Mouse (Mus musculus): ENCODE measurements around the gene 2610528J11Rik. TPM values are rescaled to one million over a fixed set of nuclear protein-coding genes. Genes with fewer than 3 reads are reported as not detected.
A peak's percentile ranks its signal among the peaks of the same experiment; 100 is the strongest.

2610528J11Rik gene
- polyA plus RNA-seq, 1 experiment: not detected

GRCm38 (mm10) chr4:118564062-118564925 lies 37.5 kb downstream of the 2610528J11Rik start:
- Histone ChIP-seq H3K4me3 (ENCODE audit: insufficient read depth, low read length) (no peak overlapping the region), H3K27ac (ENCODE audit: insufficient read depth, low read depth, low read length) (no peak overlapping the region), H3K4me1 (ENCODE audit: control insufficient read depth, insufficient read depth, low read length) (no peaks in the 10 kb centered on the region)
- no peak for TF ChIP-seq CTCF (IDR thresholded peaks at IDR 0.05; ENCODE audit: low read depth, low read length)
- TF ChIP-seq POLR2A (IDR thresholded peaks at IDR 0.05; ENCODE audit: borderline replicate concordance, low read depth, low read length): no peak

- TF ChIP-seq POLR2A (IDR thresholded peaks at IDR 0.05; ENCODE audit: borderline replicate concordance, low read depth, low read length) (no peak), CTCF (IDR thresholded peaks at IDR 0.05; ENCODE audit: low read depth, low read length) (no peak)
- H3K4me1 ChIP-seq (ENCODE audit: control insufficient read depth, insufficient read depth, low read length): no peaks in the 10 kb centered on the region
Observed at GRCm38 (mm10) chr4:118564926-118565279, 38.1 kb downstream of the 2610528J11Rik start.

GRCm38 (mm10) chr4:118566161-118566676 lies 39.4 kb downstream of the 2610528J11Rik start:
- no peak for TF ChIP-seq POLR2A (IDR thresholded peaks at IDR 0.05; ENCODE audit: borderline replicate concordance, low read depth, low read length)
- TF ChIP-seq CTCF (IDR thresholded peaks at IDR 0.05; ENCODE audit: low read depth, low read length): peak; percentile 98
- no peaks in the 10 kb centered on the region for H3K4me1 ChIP-seq (ENCODE audit: control insufficient read depth, insufficient read depth, low read length)
- no peak overlapping the region for H3K27ac ChIP-seq (ENCODE audit: insufficient read depth, low read depth, low read length)
- H3K4me3 ChIP-seq (ENCODE audit: insufficient read depth, low read length): no peak overlapping the region

More at GRCm38 (mm10) chr4:118564926-118565279, 38.1 kb downstream of the 2610528J11Rik start:
- Histone ChIP-seq H3K4me3 (ENCODE audit: insufficient read depth, low read length) (no peak overlapping the region), H3K27ac (ENCODE audit: insufficient read depth, low read depth, low read length) (no peak overlapping the region)

- H3K4me1 ChIP-seq (ENCODE audit: control insufficient read depth, insufficient read depth, low read length): no peaks in the 10 kb centered on the region
- TF ChIP-seq POLR2A (IDR thresholded peaks at IDR 0.05; ENCODE audit: borderline replicate concordance, low read depth, low read length) (no peak), CTCF (IDR thresholded peaks at IDR 0.05; ENCODE audit: low read depth, low read length) (no peak)
- H3K4me3 ChIP-seq (ENCODE audit: insufficient read depth, low read length): no peak overlapping the region
- no peak overlapping the region for H3K27ac ChIP-seq (ENCODE audit: insufficient read depth, low read depth, low read length)
Observed at GRCm38 (mm10) chr4:118568709-118569108, 41.9 kb downstream of the 2610528J11Rik start.

GRCm38 (mm10) chr4:118569320-118569719 lies 42.5 kb downstream of the 2610528J11Rik start:
- no peak overlapping the region for H3K4me3 ChIP-seq (ENCODE audit: insufficient read depth, low read length)
- H3K4me1 ChIP-seq (ENCODE audit: control insufficient read depth, insufficient read depth, low read length): no peaks in the 10 kb centered on the region
- no peak overlapping the region for H3K27ac ChIP-seq (ENCODE audit: insufficient read depth, low read depth, low read length)
- TF ChIP-seq CTCF (IDR thresholded peaks at IDR 0.05; ENCODE audit: low read depth, low read length) (no peak), POLR2A (IDR thresholded peaks at IDR 0.05; ENCODE audit: borderline replicate concordance, low read depth, low read length) (no peak)

GRCm38 (mm10) chr4:118571441-118571840 lies 44.6 kb downstream of the 2610528J11Rik start:
- TF ChIP-seq POLR2A (IDR thresholded peaks at IDR 0.05; ENCODE audit: borderline replicate concordance, low read depth, low read length): no peak
- no peak for TF ChIP-seq CTCF (IDR thresholded peaks at IDR 0.05; ENCODE audit: low read depth, low read length)
- H3K4me3 ChIP-seq (ENCODE audit: insufficient read depth, low read length): no peak overlapping the region
- no peaks in the 10 kb centered on the region for H3K4me1 ChIP-seq (ENCODE audit: control insufficient read depth, insufficient read depth, low read length)
- no peak overlapping the region for H3K27ac ChIP-seq (ENCODE audit: insufficient read depth, low read depth, low read length)

- Histone ChIP-seq H3K27ac (ENCODE audit: insufficient read depth, low read depth, low read length) (no peak overlapping the region), H3K4me1 (ENCODE audit: control insufficient read depth, insufficient read depth, low read length) (no peaks in the 10 kb centered on the region), H3K4me3 (ENCODE audit: insufficient read depth, low read length) (no peak overlapping the region)
- TF ChIP-seq CTCF (IDR thresholded peaks at IDR 0.05; ENCODE audit: low read depth, low read length): peak; percentile 93
- TF ChIP-seq POLR2A (IDR thresholded peaks at IDR 0.05; ENCODE audit: borderline replicate concordance, low read depth, low read length): no peak
Observed at GRCm38 (mm10) chr4:118576097-118576496, 49.3 kb downstream of the 2610528J11Rik start.

GRCm38 (mm10) chr4:118579313-118579712 lies 52.5 kb downstream of the 2610528J11Rik start:
- H3K27ac ChIP-seq (ENCODE audit: insufficient read depth, low read depth, low read length): no peak overlapping the region
- TF ChIP-seq CTCF (IDR thresholded peaks at IDR 0.05; ENCODE audit: low read depth, low read length) (no peak), POLR2A (IDR thresholded peaks at IDR 0.05; ENCODE audit: borderline replicate concordance, low read depth, low read length) (no peak)

More at GRCm38 (mm10) chr4:118579313-118579712, 52.5 kb downstream of the 2610528J11Rik start:
- no peaks in the 10 kb centered on the region for H3K4me1 ChIP-seq (ENCODE audit: control insufficient read depth, insufficient read depth, low read length)
- H3K4me3 ChIP-seq (ENCODE audit: insufficient read depth, low read length): no peak overlapping the region

Other genes with a start within 250 kb of the 2610528J11Rik start
- gene Ptprf, start 235.6 kb upstream of the 2610528J11Rik start, polyA plus RNA-seq (2012; ENCODE audit: insufficient read depth, insufficient read length, missing spikeins): 0.25 TPM in 1 of 2 replicates, not detected in the other
- 14.1 and 15.9 TPM in 2 replicates for gene Szt2, start 117.7 kb upstream of the 2610528J11Rik start, polyA plus RNA-seq (2012; ENCODE audit: insufficient read depth, insufficient read length, missing spikeins)
- gene Med8, start 117.7 kb upstream of the 2610528J11Rik start, polyA plus RNA-seq (2012; ENCODE audit: insufficient read depth, insufficient read length, missing spikeins): 57.3 and 61.5 TPM in 2 replicates
- gene Elovl1, start 98.9 kb upstream of the 2610528J11Rik start, polyA plus RNA-seq (2012; ENCODE audit: insufficient read depth, insufficient read length, missing spikeins): 101 and 117 TPM in 2 replicates
- 24.9 and 25.5 TPM in 2 replicates for gene Cdc20, start 89.6 kb upstream of the 2610528J11Rik start, polyA plus RNA-seq (2012; ENCODE audit: insufficient read depth, insufficient read length, missing spikeins)
- not detected in 2 replicates for gene Mpl, start 69.5 kb upstream of the 2610528J11Rik start, polyA plus RNA-seq (2012; ENCODE audit: insufficient read depth, insufficient read length, missing spikeins)
- not detected in 2 replicates for gene Tie1, start 36.9 kb upstream of the 2610528J11Rik start, polyA plus RNA-seq (2012; ENCODE audit: insufficient read depth, insufficient read length, missing spikeins)
- not detected in 2 replicates for gene Tmem125, start 17.0 kb downstream of the 2610528J11Rik start, polyA plus RNA-seq (2012; ENCODE audit: insufficient read depth, insufficient read length, missing spikeins)
- not detected in 2 replicates for gene Cfap57, start 93.8 kb downstream of the 2610528J11Rik start, polyA plus RNA-seq (2012; ENCODE audit: insufficient read depth, insufficient read length, missing spikeins)
- 27.3 and 36.7 TPM in 2 replicates for gene Ebna1bp2, start 93.8 kb downstream of the 2610528J11Rik start, polyA plus RNA-seq (2012; ENCODE audit: insufficient read depth, insufficient read length, missing spikeins)
- gene Olfr62, start 132.0 kb downstream of the 2610528J11Rik start, polyA plus RNA-seq (2012; ENCODE audit: insufficient read depth, insufficient read length, missing spikeins): not detected in 2 replicates
- not detected in 2 replicates for gene Olfr1342, start 165.8 kb downstream of the 2610528J11Rik start, polyA plus RNA-seq (2012; ENCODE audit: insufficient read depth, insufficient read length, missing spikeins)
- not detected in 2 replicates for gene Olfr1341, start 176.5 kb downstream of the 2610528J11Rik start, polyA plus RNA-seq (2012; ENCODE audit: insufficient read depth, insufficient read length, missing spikeins)
- gene Olfr1340, start 193.1 kb downstream of the 2610528J11Rik start, polyA plus RNA-seq (2012; ENCODE audit: insufficient read depth, insufficient read length, missing spikeins): 0.16 and 0.24 TPM in 2 replicates
- gene Olfr1339, start 205.2 kb downstream of the 2610528J11Rik start, polyA plus RNA-seq (2012; ENCODE audit: insufficient read depth, insufficient read length, missing spikeins): not detected in 2 replicates
- gene Olfr1338, start 231.7 kb downstream of the 2610528J11Rik start, polyA plus RNA-seq (2012; ENCODE audit: insufficient read depth, insufficient read length, missing spikeins): not detected in 2 replicates

All from bone marrow macrophage, adult 2 months (primary cell).